Mouse (Mus musculus) left cerebral cortex, adult 2 months (tissue): ENCODE results near the gene Dmtf1. TPM values are rescaled to one million over a fixed set of nuclear protein-coding genes. Genes with fewer than 3 reads are reported as not detected.

Source experiments
- DNase-seq, 2 experiments: peaks; one replicate each; pipeline ENCODE4 v3.0.0; 2021 to 2022; ENCODE audit warnings: low spot score in 2 of 2, mixed read lengths in 1 of 2; ENCODE audit errors: extremely low spot score in 1 of 2
- H3K27ac ChIP-seq: fragments of 200-600 bp; 2 replicates; pipeline ENCODE4 v1.8.1; 2022
- H3K4me3 ChIP-seq: fragments of 200-600 bp; 2 replicates; pipeline ENCODE4 v1.8.1; 2022
- CTCF ChIP-seq: fragments of 200-600 bp; IDR thresholded peaks from 2 replicates; pipeline ENCODE4 v1.8.1; 2022; ENCODE audit warnings: antibody characterized with exemption, mild to moderate bottlenecking, moderate library complexity
- intact Hi-C: fragments of 180-260 bp; cut with DNase I; formaldehyde crosslinking; loops from one replicate; pipeline ENCODE4 v1.15.1; 2025
- total RNA-seq, 2 experiments: library from RNA; stranded (reverse); gene quantifications; 2 replicates each; pipeline ENCODE4 v1.2.3; 2021

The Dmtf1 gene
- total RNA-seq, 2 experiments from 2014 or later = 57.2 to 60.4 TPM

- H3K27ac ChIP-seq = no peak overlapping the region
- TF ChIP-seq CTCF = no peak
- no peak for DNase-seq
- intact Hi-C loops = loop anchor here (10.0 kb wide), 1 partner anchor 345 kb away; no protein-coding TSS in a partner anchor
- H3K4me3 ChIP-seq = no peak overlapping the region
Measured at GRCm38 (mm10) chr5:9079773-9080501, 81.6 kb downstream of the Dmtf1 start.

- Histone ChIP-seq H3K4me3 (no peak overlapping the region), H3K27ac (no peak overlapping the region)
- TF ChIP-seq CTCF = peak; percentile 61
- no peak for DNase-seq
- intact Hi-C loops = loop anchor here (1.0 to 10.0 kb wide), 2 partner anchors 39 to 351 kb away; no protein-coding TSS in a partner anchor
Measured at GRCm38 (mm10) chr5:9073177-9073854, 88.3 kb downstream of the Dmtf1 start.

- TF ChIP-seq CTCF = no peak
- H3K4me3 ChIP-seq = no peak overlapping the region
- H3K27ac ChIP-seq = no peak overlapping the region
- no peak for DNase-seq
- intact Hi-C loops = loop anchor here (10.0 kb wide), 1 partner anchor 353 kb away; no protein-coding TSS in a partner anchor
Measured at GRCm38 (mm10) chr5:9071360-9071759, 90.2 kb downstream of the Dmtf1 start.

- Histone ChIP-seq H3K27ac (no peak overlapping the region), H3K4me3 (no peak overlapping the region)
- no peak for TF ChIP-seq CTCF
- intact Hi-C loops = loop anchor here (10.0 kb wide), 1 partner anchor 355 kb away; no protein-coding TSS in a partner anchor
- no peak for DNase-seq
Measured at GRCm38 (mm10) chr5:9069599-9070209, 91.9 kb downstream of the Dmtf1 start.

GRCm38 (mm10) chr5:9068886-9069285 is 92.7 kb downstream of the Dmtf1 start:
- intact Hi-C loops = no loop called here
- peak; percentile 28 to 32 for DNase-seq
- Histone ChIP-seq H3K27ac (no peak overlapping the region), H3K4me3 (no peak overlapping the region)
- TF ChIP-seq CTCF = no peak; the same call in 1 of the 2 replicates

Other genes starting within 250 kb of the Dmtf1 start
- 10 to 100 TPM; 23.8 to 24.0 TPM for gene Crot, start 164.5 kb downstream of the Dmtf1 start, total RNA-seq
- 10 to 100 TPM; 11.3 to 11.5 TPM for gene Tmem243, start 61.1 kb downstream of the Dmtf1 start, total RNA-seq
- gene 9330182L06Rik, start 104.3 kb upstream of the Dmtf1 start, total RNA-seq = 10 to 100 TPM; 33.3 to 37.4 TPM